Mouse (Mus musculus): Measurements from ENCODE around the gene Selenof. TPM values are rescaled to one million over a fixed set of nuclear protein-coding genes. Genes with fewer than 3 reads are reported as not detected.

The Selenof gene
- polyA plus RNA-seq, 1 experiment from 2014 or later = 464 TPM

DNA sequence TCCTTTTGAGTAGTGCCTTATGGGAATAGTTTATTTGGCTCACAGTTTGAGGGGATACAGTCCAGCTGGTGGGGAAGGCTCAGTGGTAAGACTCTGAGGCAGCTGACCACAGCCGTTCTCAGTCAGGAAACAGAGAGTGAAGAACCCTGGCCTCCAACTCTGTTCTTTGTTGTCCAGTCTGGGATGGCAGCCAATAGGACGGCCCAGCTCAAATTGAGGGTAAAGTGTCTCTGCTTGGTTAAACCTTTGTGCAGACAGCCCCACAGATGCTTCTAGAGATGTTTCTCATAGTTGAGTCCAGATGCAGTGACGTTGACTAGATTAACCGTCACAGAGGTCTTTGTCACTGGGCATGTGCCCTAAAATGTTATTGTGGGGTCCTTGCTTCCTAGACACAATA is 72.0 kb downstream of the Selenof start:
- H3K9me3 ChIP-seq (ENCODE audit: control insufficient read depth, low read length) = 0 out of 2 replicates have a peak, but pooled peaks cover 3% of the 10 kb centered on the region
- H3K4me2 ChIP-seq (replicated peaks) = no peak overlapping the region
- H3K27me3 ChIP-seq (ENCODE audit: control insufficient read depth, insufficient read depth, low read length) = no peaks in the 10 kb centered on the region
- no peaks in the 10 kb centered on the region for H3K36me3 ChIP-seq (replicated peaks; ENCODE audit: control insufficient read depth, insufficient read depth)
- no peak for DNase-seq (ENCODE audit: low spot score)
- H3K27ac ChIP-seq = no peak overlapping the region
- H3K9ac ChIP-seq = no peak overlapping the region
- 0 out of 2 replicates have a peak, but pooled peaks cover 3% of the 10 kb centered on the region for H3K4me1 ChIP-seq (replicated peaks; ENCODE audit: control insufficient read depth, insufficient read depth, low read length)
- 93% methylated on average over 4 of the region's 4 CpGs for WGBS
- ATAC-seq (ENCODE audit: low FRiP score) = no peak
- H3K4me3 ChIP-seq (replicated peaks; ENCODE audit: low read length) = no peak overlapping the region

GRCm38 (mm10) chr3:144643301-144643871 is 73.3 kb downstream of the Selenof start:
- H3K27me3 ChIP-seq (ENCODE audit: control insufficient read depth, insufficient read depth, low read length) = no peaks in the 10 kb centered on the region
- H3K4me2 ChIP-seq (replicated peaks) = no peak overlapping the region
- no peaks in the 10 kb centered on the region for H3K36me3 ChIP-seq (replicated peaks; ENCODE audit: control insufficient read depth, insufficient read depth)
- H3K9ac ChIP-seq = no peak overlapping the region
- no peak overlapping the region for H3K4me3 ChIP-seq (replicated peaks; ENCODE audit: low read length)
- H3K4me1 ChIP-seq (replicated peaks; ENCODE audit: control insufficient read depth, insufficient read depth, low read length) = 0 out of 2 replicates have a peak, but pooled peaks cover 3% of the 10 kb centered on the region
- DNase-seq (ENCODE audit: low spot score) (peak; percentile 48), ATAC-seq (ENCODE audit: low FRiP score) (peak; percentile 71)
- 0 out of 2 replicates have a peak, but pooled peaks cover 3% of the 10 kb centered on the region for H3K9me3 ChIP-seq (ENCODE audit: control insufficient read depth, low read length)
- WGBS = 13% methylated on average over 2 of the region's 2 CpGs
- no peak overlapping the region for H3K27ac ChIP-seq

GRCm38 (mm10) chr3:144644202-144644601 is 74.1 kb downstream of the Selenof start:
- ATAC-seq (ENCODE audit: low FRiP score) = no peak
- no peak overlapping the region for H3K4me3 ChIP-seq (replicated peaks; ENCODE audit: low read length)
- no peak overlapping the region for H3K4me2 ChIP-seq (replicated peaks)
- H3K27me3 ChIP-seq (ENCODE audit: control insufficient read depth, insufficient read depth, low read length) = no peaks in the 10 kb centered on the region
- H3K9ac ChIP-seq = no peak overlapping the region
- H3K36me3 ChIP-seq (replicated peaks; ENCODE audit: control insufficient read depth, insufficient read depth) = no peaks in the 10 kb centered on the region
- H3K4me1 ChIP-seq (replicated peaks; ENCODE audit: control insufficient read depth, insufficient read depth, low read length) = 0 out of 2 replicates have a peak, but pooled peaks cover 3% of the 10 kb centered on the region
- H3K27ac ChIP-seq = no peak overlapping the region
- peak; percentile 29 for DNase-seq (ENCODE audit: low spot score)
- 54% methylated on average over 5 of the region's 5 CpGs for WGBS
- 0 out of 2 replicates have a peak, but pooled peaks cover 3% of the 10 kb centered on the region for H3K9me3 ChIP-seq (ENCODE audit: control insufficient read depth, low read length)

Other genes with a start within 250 kb of the Selenof start
- 15.2 and 17.0 TPM in 2 replicates for gene Hs2st1, start 123 bp upstream of the Selenof start, polyA plus RNA-seq (2014; fragmentation: Nextera tagmentation; extraction: Ambion mirVana)
- gene Sh3glb1, start 150.0 kb downstream of the Selenof start, polyA plus RNA-seq (2014; fragmentation: Nextera tagmentation; extraction: Ambion mirVana) = 134 and 138 TPM in 2 replicates
- gene Clca3a1, start 190.7 kb downstream of the Selenof start, polyA plus RNA-seq (2014; fragmentation: Nextera tagmentation; extraction: Ambion mirVana) = 0.21 and 0.27 TPM in 2 replicates
- not detected in 2 replicates for gene Clca3a2, start 249.2 kb downstream of the Selenof start, polyA plus RNA-seq (2014; fragmentation: Nextera tagmentation; extraction: Ambion mirVana)

All from hindbrain, embryonic 14.5 days (tissue).